Comparison of ENCODE assay signal across 13 mouse cellular contexts in the genomic region with DNA sequence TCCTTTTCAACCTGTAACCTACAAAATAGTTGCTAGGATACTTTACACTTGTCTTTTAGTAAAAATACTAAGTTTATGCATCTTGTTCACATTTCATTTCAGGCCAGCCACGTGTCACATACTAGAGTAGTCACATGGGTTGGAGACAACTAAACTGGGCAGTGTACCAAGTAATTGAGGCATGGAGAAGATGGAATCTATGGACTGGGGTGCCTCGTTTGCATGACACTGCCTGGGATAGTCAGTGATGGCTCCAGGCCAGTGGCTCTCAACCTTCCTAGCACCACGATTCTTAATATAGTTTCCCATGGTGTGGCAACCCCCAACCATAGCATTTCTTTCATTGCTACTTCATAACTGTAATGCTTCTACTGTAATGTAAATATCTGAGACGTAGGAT.
"Had no signal": no experiment of that assay in that cellular context is flagged by ENCODE, and none has a peak within 500 bp of the region (broad histone marks: within the 10 kb centered on the region; RNA-seq: fewer than 3 reads in every experiment).

No protein-coding gene starts in this region.

- DNase-seq: kidney, postnatal 10 days; kidney, postnatal 4 days; liver; liver, embryonic 13.5 days; liver, postnatal 0 days; lung, postnatal 10 days; midbrain, embryonic 14.5 days; thymus, adult 18-20 months; thymus, postnatal 14 days had no signal

- H3K36me3 ChIP-seq: limb, embryonic 12.5 days; liver, embryonic 13.5 days; neural tube, embryonic 12.5 days had no signal

- H3K4me2 ChIP-seq: limb, embryonic 12.5 days; liver, embryonic 13.5 days; neural tube, embryonic 12.5 days had no signal

- H3K9me3 ChIP-seq: limb, embryonic 12.5 days; liver, embryonic 13.5 days; neural tube, embryonic 12.5 days had no signal

- ATAC-seq: liver, postnatal 0 days had no signal

- H3K9ac ChIP-seq: limb, embryonic 12.5 days; liver, embryonic 13.5 days; liver, postnatal 0 days; neural tube, embryonic 12.5 days had no signal

- H3K4me1 ChIP-seq: liver, embryonic 13.5 days; neural tube, embryonic 12.5 days had no signal

- H3K27me3 ChIP-seq: limb, embryonic 12.5 days; liver, embryonic 13.5 days; neural tube, embryonic 12.5 days had no signal

- H3K27ac ChIP-seq: layer of hippocampus, adult 2 months; limb, embryonic 12.5 days; liver, embryonic 13.5 days; neural tube, embryonic 12.5 days; stomach, postnatal 0 days had no signal

- H3K4me3 ChIP-seq: layer of hippocampus, adult 2 months; limb, embryonic 12.5 days; liver, embryonic 13.5 days; neural tube, embryonic 12.5 days had no signal
